Mouse (Mus musculus): Measurements from ENCODE around the gene Grk3. TPM values are rescaled to one million over a fixed set of nuclear protein-coding genes. Genes with fewer than 3 reads are reported as not detected.

Grk3 gene
- total RNA-seq, 2 experiments from 2014 or later = 16.9 to 19.8 TPM

- DNase-seq = no peak
Measured at GRCm38 (mm10) chr5:113008496-113008895, 7.1 kb downstream of the Grk3 start.

- DNase-seq = no peak
Measured at GRCm38 (mm10) chr5:113006997-113007396, 8.6 kb downstream of the Grk3 start.

GRCm38 (mm10) chr5:113005941-113006391 is 9.6 kb downstream of the Grk3 start:
- DNase-seq = peak; percentile 23

- DNase-seq = no peak
Measured at GRCm38 (mm10) chr5:113002821-113003380, 12.7 kb downstream of the Grk3 start.

GRCm38 (mm10) chr5:112999227-112999626 is 16.4 kb downstream of the Grk3 start:
- no peak for DNase-seq

GRCm38 (mm10) chr5:112997516-112998186 is 17.9 kb downstream of the Grk3 start:
- DNase-seq = no peak

GRCm38 (mm10) chr5:112991245-112991644 is 24.3 kb downstream of the Grk3 start:
- no peak for DNase-seq

GRCm38 (mm10) chr5:112981931-112982330 is 33.7 kb downstream of the Grk3 start:
- no peak for DNase-seq

- no peak for DNase-seq
Measured at GRCm38 (mm10) chr5:112979710-112980109, 35.9 kb downstream of the Grk3 start.

- DNase-seq = no peak
Measured at GRCm38 (mm10) chr5:112979195-112979594, 36.4 kb downstream of the Grk3 start.

- DNase-seq = peak; percentile 68
Measured at GRCm38 (mm10) chr5:112977089-112977488, 38.5 kb downstream of the Grk3 start.

GRCm38 (mm10) chr5:112973596-112973995 is 42.0 kb downstream of the Grk3 start:
- DNase-seq = no peak

- DNase-seq = no peak
Measured at GRCm38 (mm10) chr5:112972297-112972696, 43.3 kb downstream of the Grk3 start.

GRCm38 (mm10) chr5:112963495-112963894 is 52.1 kb downstream of the Grk3 start:
- no peak for DNase-seq

- DNase-seq = no peak
Measured at GRCm38 (mm10) chr5:112962166-112962565, 53.4 kb downstream of the Grk3 start.

GRCm38 (mm10) chr5:112960911-112961310 is 54.7 kb downstream of the Grk3 start:
- DNase-seq = peak; percentile 21

GRCm38 (mm10) chr5:112958293-112958692 is 57.3 kb downstream of the Grk3 start:
- DNase-seq = no peak

GRCm38 (mm10) chr5:112956841-112957240 is 58.8 kb downstream of the Grk3 start:
- DNase-seq = peak; percentile 56

GRCm38 (mm10) chr5:112956368-112956767 is 59.2 kb downstream of the Grk3 start:
- no peak for DNase-seq

GRCm38 (mm10) chr5:112950847-112951246 is 64.7 kb downstream of the Grk3 start:
- no peak for DNase-seq

GRCm38 (mm10) chr5:112945925-112946324 is 69.7 kb downstream of the Grk3 start:
- no peak for DNase-seq

- no peak for DNase-seq
Measured at GRCm38 (mm10) chr5:112942244-112942643, 73.3 kb downstream of the Grk3 start.

GRCm38 (mm10) chr5:112941001-112941400 is 74.6 kb downstream of the Grk3 start:
- DNase-seq = no peak

GRCm38 (mm10) chr5:112936632-112937031 is 79.0 kb downstream of the Grk3 start:
- DNase-seq = no peak
